Mouse (Mus musculus) NIH3T3 (cell line): ENCODE data around the gene Podxl.
"Not testable (repeated sequence)": the region's sequence is repeated elsewhere in the genome, so short reads cannot be mapped to it uniquely, and the experiment has no call there.

ENCODE experiments used
- DNase-seq: peaks from one replicate; pipeline ENCODE4 v3.0.0-alpha.2; 2012; ENCODE audit warnings: low read depth

Gene Podxl

GRCm38 (mm10) chr6:31567200-31567599 is 3.4 kb upstream of the Podxl start:
- no peak for DNase-seq

DNA sequence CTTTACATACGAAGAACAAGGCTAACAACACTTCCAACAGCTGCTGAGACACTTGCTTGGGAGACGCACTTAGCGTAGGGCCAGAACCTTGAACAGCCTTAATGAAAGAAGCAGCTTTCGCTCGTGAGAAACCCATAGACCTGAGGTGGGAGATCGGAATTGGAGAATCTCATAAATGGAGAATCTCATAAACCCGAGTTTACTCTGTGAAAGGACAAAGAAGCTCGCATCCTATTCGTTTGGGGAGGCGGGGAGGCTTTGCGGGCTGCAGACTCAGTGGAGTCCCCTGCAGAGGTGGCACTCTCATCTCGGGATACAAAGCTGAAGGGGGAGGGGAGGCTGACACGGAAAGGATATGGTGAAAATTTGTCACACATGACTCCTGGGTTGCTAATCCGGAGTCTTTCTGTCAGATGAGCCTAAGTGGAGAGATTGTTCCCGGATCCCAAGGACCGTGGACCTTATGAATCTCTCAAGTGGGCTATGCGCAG is 1.2 kb upstream of the Podxl start:
- no peak for DNase-seq

DNA sequence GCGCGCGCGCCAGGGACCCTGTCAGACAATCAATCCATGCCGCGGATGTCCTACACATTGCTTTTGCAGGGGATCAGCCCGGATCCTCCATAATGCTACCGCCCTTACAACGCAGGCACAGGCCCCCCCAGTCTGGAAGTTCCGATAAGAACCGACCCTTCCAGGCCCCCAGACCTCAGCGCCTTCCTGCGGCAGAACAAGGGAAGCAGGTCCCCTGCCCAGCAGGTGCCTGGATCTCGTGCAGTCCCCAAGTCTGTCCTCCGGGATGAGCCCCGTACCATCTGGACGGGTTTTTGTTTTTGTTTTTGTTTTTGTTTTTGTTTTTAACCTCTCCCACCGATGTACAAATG is 376 bp upstream of the Podxl start:
- no peak for DNase-seq

- no peak for DNase-seq
These were observed 1.3 kb downstream of the Podxl start for GRCm38 (mm10) chr6:31562371-31563080.

DNA sequence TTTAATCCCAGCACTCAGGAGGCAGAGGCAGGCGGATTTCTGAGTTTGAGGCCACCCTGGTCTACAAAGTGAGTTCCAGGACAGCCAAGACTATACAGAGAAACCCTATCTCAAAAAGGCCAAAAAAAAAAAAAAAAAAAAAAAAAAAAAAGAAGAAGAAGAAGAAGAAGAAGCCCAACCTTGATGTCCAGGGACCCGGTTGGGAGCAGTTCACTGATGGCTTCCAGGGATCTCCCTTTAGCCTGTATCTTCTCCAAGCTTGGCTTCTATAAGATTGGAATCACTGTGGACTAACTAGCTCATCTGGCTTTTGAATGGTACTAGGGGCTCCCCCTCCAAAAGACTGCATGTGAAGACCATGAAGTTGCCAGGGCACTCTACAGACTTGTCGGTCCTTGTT is 1.8 kb downstream of the Podxl start:
- not testable (repeated sequence) for DNase-seq

DNA sequence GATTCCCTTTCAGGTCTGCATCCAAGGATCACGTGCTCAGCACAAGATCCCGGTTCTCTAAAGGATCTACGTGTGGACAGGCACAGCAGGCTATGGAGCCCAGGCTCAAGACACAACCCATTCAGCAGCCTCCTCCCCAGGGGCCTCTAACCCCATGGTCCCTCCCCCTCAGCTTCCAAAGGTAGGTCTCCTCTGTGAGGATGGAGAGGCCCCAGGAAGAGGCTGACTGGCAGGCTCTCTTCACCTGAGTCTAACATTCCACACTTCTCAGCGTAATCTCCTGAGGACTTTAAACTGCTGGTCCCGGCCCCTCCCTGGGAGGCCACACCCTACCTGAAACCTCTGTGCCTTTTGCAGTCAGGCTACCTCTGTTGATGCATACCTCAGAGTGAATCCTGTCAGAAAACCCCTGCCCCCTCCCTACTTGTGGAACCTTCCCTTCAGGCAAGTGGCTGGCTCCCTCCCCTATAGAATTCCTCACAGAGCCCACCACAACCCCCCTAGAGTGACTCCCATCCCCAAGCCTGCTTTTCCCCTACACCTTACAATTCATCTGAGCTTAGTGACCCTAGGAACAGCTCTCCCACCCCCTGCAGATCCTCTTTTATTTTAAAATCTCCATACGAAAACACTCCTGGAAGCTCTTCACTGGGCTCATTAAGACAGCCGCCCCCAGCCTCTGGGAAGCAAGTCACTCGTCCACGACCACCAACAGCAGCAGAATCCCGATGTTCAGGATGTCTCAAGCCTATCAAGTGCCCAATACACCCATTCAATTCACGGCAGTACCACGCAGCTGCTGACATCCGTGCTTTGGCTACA is 3.4 kb downstream of the Podxl start:
- DNase-seq = no peak

- DNase-seq = peak; percentile 70
These were observed 7.2 kb downstream of the Podxl start for GRCm38 (mm10) chr6:31556460-31557100.

GRCm38 (mm10) chr6:31550876-31551532 is 12.8 kb downstream of the Podxl start:
- no peak for DNase-seq

DNA sequence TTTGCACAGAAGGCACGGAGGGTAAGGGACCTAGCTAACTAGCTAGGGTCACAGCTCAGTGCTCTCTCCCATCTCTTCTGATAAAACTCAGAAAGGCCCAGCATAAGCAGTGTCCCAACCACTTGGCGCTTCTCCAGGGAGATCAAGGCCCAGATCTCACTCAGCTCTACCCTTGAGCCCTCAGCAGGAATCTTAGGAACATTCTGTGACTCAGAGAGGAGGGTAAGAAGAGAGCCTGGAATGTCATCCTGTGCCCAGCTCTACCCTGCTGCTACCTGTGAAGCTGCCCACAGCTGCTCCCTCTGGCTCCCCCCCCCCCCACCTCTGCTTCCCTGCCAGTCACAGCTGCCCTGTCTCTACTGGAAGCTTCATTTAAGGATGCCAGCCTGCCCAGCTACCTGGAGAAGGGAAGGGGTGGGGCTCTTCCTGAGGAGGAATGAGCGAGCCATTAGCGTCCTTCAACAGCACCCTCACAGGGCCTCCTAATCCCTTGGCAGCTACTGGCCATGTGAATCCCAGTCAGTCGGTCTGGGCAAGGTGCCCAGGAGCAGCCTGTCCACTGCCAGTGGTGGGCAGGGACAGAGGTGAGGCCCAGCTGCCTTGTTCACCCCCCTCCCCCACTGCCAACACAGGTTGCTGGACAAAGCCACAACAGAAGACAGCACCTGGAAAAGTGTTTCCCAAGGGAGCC is 14.3 kb downstream of the Podxl start:
- DNase-seq = peak; percentile 75

DNA sequence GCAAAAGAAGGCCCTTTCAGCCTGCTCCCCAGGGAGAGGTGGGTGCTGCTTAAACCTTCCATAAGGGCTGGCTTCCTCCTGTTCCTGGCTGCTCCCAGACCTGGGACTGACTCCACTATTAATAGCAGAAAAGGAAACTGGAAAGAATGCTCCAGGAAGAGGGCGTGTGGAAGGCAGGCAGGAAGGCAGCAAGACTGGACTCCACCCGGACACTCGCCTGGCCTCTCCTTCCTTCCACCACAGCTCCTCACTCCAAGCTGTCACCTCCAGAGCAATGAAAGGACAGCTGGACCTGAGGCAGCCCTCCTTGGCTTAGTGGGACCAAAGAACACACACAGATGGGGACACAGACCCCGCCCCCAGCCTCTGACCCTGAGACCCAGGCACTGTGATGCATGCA is 19.5 kb downstream of the Podxl start:
- DNase-seq = no peak

GRCm38 (mm10) chr6:31540018-31540417 is 23.8 kb downstream of the Podxl start:
- DNase-seq = no peak

- DNase-seq = no peak
These were observed 25.7 kb downstream of the Podxl start for GRCm38 (mm10) chr6:31538112-31538511.

GRCm38 (mm10) chr6:31537193-31537592 is 26.6 kb downstream of the Podxl start:
- DNase-seq = no peak

GRCm38 (mm10) chr6:31534705-31535104 is 29.1 kb downstream of the Podxl start:
- DNase-seq = no peak

DNA sequence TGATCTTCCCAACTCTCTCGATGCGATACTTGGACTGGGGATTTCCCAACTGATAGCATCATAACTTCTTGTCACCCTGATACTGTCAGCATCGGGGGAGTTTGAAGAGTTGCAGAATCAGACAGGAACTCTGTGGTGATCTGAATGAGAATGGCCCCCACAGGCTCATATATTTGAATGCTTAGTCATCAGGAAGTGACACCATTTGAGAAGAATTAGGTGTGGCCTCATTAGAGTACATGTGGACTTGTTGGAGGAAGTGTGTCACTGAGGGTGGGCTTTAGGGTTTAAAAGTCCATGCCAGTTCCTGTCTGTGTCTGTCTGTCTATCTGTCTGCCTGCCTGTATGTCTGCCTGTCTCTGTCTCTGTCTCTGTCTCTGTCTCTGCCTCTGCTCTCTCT is 31.9 kb downstream of the Podxl start:
- no peak for DNase-seq

DNA sequence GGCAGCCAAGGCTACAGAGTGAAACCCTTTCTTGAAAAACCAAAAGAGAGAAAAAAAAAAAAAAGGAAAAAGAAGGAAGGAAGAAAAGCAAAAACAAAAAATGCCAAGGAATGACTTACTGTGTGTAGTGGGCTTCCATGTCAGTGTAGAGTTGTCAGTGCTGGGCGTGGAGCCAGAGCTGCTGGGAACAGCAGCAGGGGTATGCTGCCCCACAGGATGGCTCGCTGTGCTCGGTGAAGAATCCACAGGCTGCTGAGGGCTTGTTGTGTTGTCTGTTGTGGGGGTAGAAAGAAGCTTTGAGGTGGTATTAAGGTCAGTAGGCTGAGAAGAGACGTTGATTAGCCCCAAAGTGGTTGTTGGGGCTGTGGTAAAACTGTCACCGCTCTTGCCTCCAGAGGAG is 35.4 kb downstream of the Podxl start:
- no peak for DNase-seq

DNA sequence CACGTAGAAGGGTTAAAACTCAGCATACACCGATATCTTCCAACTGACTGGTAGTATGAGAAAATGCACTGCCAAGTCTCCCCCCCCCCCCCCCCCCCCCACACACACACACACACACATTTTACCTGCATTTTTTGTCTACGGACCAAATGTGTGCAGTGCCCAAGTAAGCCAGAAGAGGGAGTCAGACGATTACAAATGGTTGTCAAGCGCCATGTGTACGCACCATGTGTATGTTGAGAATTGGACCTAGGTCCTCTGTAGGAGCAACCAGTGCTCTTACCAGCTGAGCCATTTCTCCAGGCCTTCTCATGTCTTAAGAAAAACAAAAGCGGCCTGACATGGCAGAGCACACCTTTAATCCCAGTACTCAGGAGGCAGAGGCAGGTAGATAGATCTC is 35.9 kb downstream of the Podxl start:
- peak; percentile 71 for DNase-seq

DNA sequence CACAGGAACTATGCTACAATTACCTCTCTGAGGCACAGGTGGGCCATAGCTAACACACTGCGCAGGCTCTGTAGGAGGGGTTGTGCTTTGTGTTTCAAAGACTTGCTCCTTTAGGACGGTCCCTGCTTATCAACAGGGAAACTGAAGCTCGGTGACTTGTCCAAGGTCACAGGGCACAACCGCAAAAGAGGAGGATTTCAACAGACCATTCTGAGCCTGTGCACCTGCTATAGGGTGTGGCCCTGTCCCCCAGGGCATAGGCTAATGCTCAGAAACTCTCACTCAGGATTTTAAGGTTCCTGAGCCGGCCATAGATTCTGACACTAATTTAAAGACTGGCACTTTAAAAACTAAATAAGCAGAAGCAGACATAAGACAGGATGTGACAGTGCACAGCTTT is 36.9 kb downstream of the Podxl start:
- DNase-seq = no peak

DNA sequence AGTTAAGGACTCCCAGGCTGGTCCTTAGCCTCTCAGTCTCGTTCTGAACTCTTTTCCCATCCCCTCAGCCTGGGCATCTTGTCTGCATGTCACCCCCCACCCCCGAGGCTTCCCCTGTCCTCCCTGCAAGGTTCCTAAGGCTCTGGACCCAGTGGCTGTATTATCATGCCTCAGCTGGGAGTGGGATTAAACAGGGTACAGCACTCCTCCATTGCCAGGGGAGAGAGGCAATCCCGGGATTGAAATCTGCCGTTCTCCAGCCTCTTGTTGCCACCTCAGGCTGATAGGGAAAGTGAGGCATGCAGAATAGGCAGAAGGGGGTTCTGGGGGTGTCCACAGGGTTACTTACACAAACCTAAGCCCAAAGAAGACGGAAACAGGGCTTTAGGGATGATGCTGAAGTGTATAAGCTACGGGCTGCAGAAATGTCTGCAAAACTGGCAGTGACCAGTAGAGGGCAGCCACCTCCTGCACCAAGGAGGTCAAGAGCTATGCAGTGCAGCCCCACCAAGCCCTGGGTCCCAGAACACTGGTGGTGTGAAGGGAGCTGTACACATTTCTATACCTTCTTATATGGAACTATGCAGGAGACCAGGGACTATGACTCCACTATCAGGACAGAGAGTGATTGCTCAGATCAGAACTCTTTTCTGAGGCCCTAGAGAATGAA is 38.4 kb downstream of the Podxl start:
- DNase-seq = peak; percentile 90

- no peak for DNase-seq
These were observed 39.1 kb downstream of the Podxl start for GRCm38 (mm10) chr6:31524647-31525046.

DNA sequence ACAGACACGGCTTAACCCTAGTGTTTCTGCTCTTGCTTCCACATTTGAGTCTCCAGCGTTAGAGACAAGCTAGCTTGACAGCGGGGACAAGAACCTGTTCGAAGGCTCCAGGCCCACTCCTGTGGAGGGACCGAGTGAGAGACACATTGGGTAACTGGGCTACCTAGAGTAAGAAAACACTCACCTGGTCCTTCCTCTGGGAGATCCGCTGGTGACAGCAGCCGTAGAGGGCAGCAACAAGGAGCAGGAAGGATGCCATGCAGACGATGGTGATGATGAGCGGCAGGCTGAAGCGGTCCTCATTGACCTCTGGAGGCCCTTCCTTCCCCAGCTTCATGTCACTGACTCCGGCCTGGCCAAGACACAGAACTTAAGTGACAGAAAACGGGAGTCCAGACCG is 39.7 kb downstream of the Podxl start:
- no peak for DNase-seq
